Mouse (Mus musculus): Measurements from ENCODE around the gene Klrd1.
A peak's percentile ranks its signal among the peaks of the same experiment; 100 is the strongest.

- peak; percentile 95 for TF ChIP-seq CTCF (IDR thresholded peaks at IDR 0.05; ENCODE audit: low read depth)
- no peak for TF ChIP-seq EP300 (optimal IDR thresholded peaks at IDR 0.05)
Measured at GRCm38 (mm10) chr6:129543709-129544606, 47.6 kb upstream of the Klrd1 start.
